In the genomic region with DNA sequence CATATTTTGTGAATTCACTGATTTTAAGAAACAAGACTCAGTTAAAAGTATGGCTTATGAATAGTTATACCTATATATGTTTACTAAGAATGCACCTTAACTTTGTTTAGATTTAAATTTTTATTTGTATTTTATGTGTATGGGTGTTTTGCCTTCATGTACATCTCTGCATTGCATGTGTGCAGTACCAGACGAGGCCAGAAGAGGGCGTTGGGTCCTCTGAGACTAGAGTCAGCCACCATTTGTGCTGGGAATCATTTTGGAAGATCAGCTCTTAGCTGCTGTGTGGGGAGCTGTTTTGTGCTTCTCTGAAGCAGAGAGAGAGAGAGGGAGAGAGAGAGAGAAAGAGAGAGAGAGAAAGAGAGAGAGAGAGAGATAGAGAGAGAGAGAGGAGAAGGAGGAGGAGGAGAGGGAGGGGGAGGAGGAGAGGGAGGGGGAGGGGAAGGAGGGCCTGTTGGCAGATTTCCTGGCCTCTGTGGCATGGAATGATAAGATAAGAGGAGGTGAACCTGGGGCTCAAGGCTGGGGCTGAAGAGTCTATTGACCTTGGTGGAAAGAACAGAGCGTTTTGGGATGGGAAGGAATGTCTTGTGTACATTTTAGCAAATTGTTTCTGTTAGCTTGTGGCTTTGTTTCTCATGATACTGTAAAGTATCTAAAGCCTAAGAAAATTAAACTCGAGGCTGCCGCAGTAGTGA, we compare ENCODE assay signal across 10 mouse cellular contexts. TPM values are rescaled to one million over a fixed set of nuclear protein-coding genes. Genes with fewer than 3 reads are reported as not detected.
DNase-seq lines count a peak whose midpoint lies in the region; TF ChIP-seq lines count a peak whose summit lies in the region.
"Had no signal": no experiment of that assay in that cellular context is flagged by ENCODE, and none has a peak within 500 bp of the region (broad histone marks: within the 10 kb centered on the region; RNA-seq: fewer than 3 reads in every experiment).

No protein-coding gene starts in this region.

- DNase-seq in kidney, adult 2 months, result no peak
- DNase-seq in kidney, adult 9 months, result no peak
- peak; percentile 10 to 43 for DNase-seq in adrenal gland, adult 18-20 months (ENCODE audit: low spot score in 2 of 2)
- DNase-seq in limb, embryonic 10.5 days (ENCODE audit: low spot score), result peak; percentile 51
- DNase-seq in testis, postnatal 10 days (ENCODE audit: low spot score), result peak; percentile 87
- DNase-seq in frontal cortex, postnatal 36 days (ENCODE audit: low spot score in 2 of 2), result no peak
- DNase-seq in layer of hippocampus, postnatal 14 days (ENCODE audit: low spot score in 2 of 2), result no peak

- H3K4me3 ChIP-seq in kidney, adult 2 months (ENCODE audit: insufficient read depth, low read depth, low read length), result no peak overlapping the region
- no peak overlapping the region for H3K4me3 ChIP-seq in E14TG2a.4 (replicated peaks; ENCODE audit: low read length)
- no peak overlapping the region for H3K4me3 ChIP-seq in limb, embryonic 10.5 days
- H3K4me3 ChIP-seq: embryonic facial prominence, embryonic 12.5 days; limb, embryonic 12.5 days had no signal

- 48% methylated on average over 5 of the region's 5 CpGs for WGBS in kidney, adult 2 months
- 62% methylated on average over 5 of the region's 5 CpGs for WGBS in limb, embryonic 10.5 days

- H3K27ac ChIP-seq in kidney, adult 2 months (ENCODE audit: insufficient read depth, low read depth, low read length), result no peak overlapping the region
- no peak overlapping the region for H3K27ac ChIP-seq in limb, embryonic 10.5 days
- H3K27ac ChIP-seq: embryonic facial prominence, embryonic 12.5 days; limb, embryonic 12.5 days had no signal

- no peaks in the 10 kb centered on the region for H3K9me3 ChIP-seq in E14TG2a.4 (ENCODE audit: low read length)
- no peaks in the 10 kb centered on the region for H3K9me3 ChIP-seq in limb, embryonic 10.5 days (replicated peaks)
- H3K9me3 ChIP-seq: embryonic facial prominence, embryonic 12.5 days; limb, embryonic 12.5 days had no signal

- TF ChIP-seq POLR2A in kidney, adult 2 months (IDR thresholded peaks at IDR 0.05; ENCODE audit: low read depth, low read length), result no peak

- no peaks in the 10 kb centered on the region for H3K4me1 ChIP-seq in kidney, adult 2 months (ENCODE audit: control insufficient read depth, insufficient read depth, low read length)
- peaks cover 7% of the 10 kb centered on the region for H3K4me1 ChIP-seq in E14TG2a.4 (replicated peaks; ENCODE audit: low read depth, low read length)
- H3K4me1 ChIP-seq in limb, embryonic 10.5 days, result peaks cover 8% of the 10 kb centered on the region

- no peaks in the 10 kb centered on the region for H3K27me3 ChIP-seq in kidney, adult 2 months (replicated peaks; ENCODE audit: control insufficient read depth, insufficient read depth, low read length)
- peaks cover 2% of the 10 kb centered on the region; the same call in 1 of the 2 replicates for H3K27me3 ChIP-seq in E14TG2a.4 (ENCODE audit: insufficient read depth, low read length)
- no peaks in the 10 kb centered on the region for H3K27me3 ChIP-seq in limb, embryonic 10.5 days (ENCODE audit: low read depth, poor library complexity, severe bottlenecking)
- H3K27me3 ChIP-seq: embryonic facial prominence, embryonic 12.5 days; limb, embryonic 12.5 days had no signal

- peak; percentile 39 for TF ChIP-seq CTCF in kidney, adult 2 months (conservative IDR thresholded peaks at IDR 0.05; ENCODE audit: insufficient read depth, insufficient read length, low read depth, low read length)
- peak; percentile 95 for TF ChIP-seq CTCF in E14TG2a.4 (conservative IDR thresholded peaks at IDR 0.05; ENCODE audit: low read length)

- H3K36me3 ChIP-seq in kidney, adult 2 months (ENCODE audit: control insufficient read depth, insufficient read depth, low read length), result no peaks in the 10 kb centered on the region
- H3K36me3 ChIP-seq in E14TG2a.4 (ENCODE audit: insufficient read depth, low read length), result no peaks in the 10 kb centered on the region
- no peaks in the 10 kb centered on the region for H3K36me3 ChIP-seq in limb, embryonic 10.5 days
- H3K36me3 ChIP-seq: embryonic facial prominence, embryonic 12.5 days; limb, embryonic 12.5 days had no signal

RNA-seq across cellular contexts. Expression of gene Slc25a26, which starts 33.5 kb away (rescaled TPM):
- polyA plus RNA-seq in kidney, adult 2 months (2012; rRNA removed), result 14.6 and 18.3 TPM in 2 replicates
- total RNA-seq in adrenal gland, adult 18-20 months (2021), result 10 to 100 TPM; 13.2 to 13.8 TPM
- 8.1 TPM in 2 replicates for polyA plus RNA-seq in limb, embryonic 10.5 days (2016; fragmentation: Nextera tagmentation; extraction: Ambion mirVana)
- 10 to 100 TPM; 14.0 to 16.1 TPM for total RNA-seq in layer of hippocampus, postnatal 14 days (2021)

Comparison
In these comparisons a context has a peak if more than half of its experiments do, and no peak if none do; other contexts are left out.
1. DNase-seq: peak in adrenal gland, adult 18-20 months (2 of 2), limb, embryonic 10.5 days (single experiment) and testis, postnatal 10 days (single experiment); none in kidney, adult 2 months (single experiment), kidney, adult 9 months (single experiment), frontal cortex, postnatal 36 days (0 of 2) and layer of hippocampus, postnatal 14 days (0 of 2).